15 mouse cellular contexts compared by ENCODE assay signal in genomic region chr9:104305333-104306111, GRCm38 (mm10). TPM values are rescaled to one million over a fixed set of nuclear protein-coding genes. Genes with fewer than 3 reads are reported as not detected.
A peak's percentile ranks its signal among the peaks of the same experiment; 100 is the strongest.
DNase-seq lines count a peak whose midpoint lies in the region; ATAC-seq and TF ChIP-seq lines count a peak whose summit lies in the region.
"Had no signal": no experiment of that assay in that cellular context is flagged by ENCODE, and none has a peak within 500 bp of the region (broad histone marks: within the 10 kb centered on the region; RNA-seq: fewer than 3 reads in every experiment).

No protein-coding gene starts in this region.

- no peak overlapping the region for H3K9ac ChIP-seq in forebrain, embryonic 14.5 days (ENCODE audit: low read length)
- H3K9ac ChIP-seq in forebrain, postnatal 0 days = no peak overlapping the region
- H3K9ac ChIP-seq: limb, embryonic 15.5 days had no signal

- H3K4me1 ChIP-seq in forebrain, embryonic 14.5 days (ENCODE audit: control insufficient read depth, insufficient read depth, low read length) = no peaks in the 10 kb centered on the region
- H3K4me1 ChIP-seq in forebrain, postnatal 0 days (ENCODE audit: insufficient read depth) = no peaks in the 10 kb centered on the region
- H3K4me1 ChIP-seq: limb, embryonic 15.5 days had no signal

- no peak overlapping the region for H3K4me2 ChIP-seq in forebrain, embryonic 14.5 days (ENCODE audit: low read length)
- no peak overlapping the region for H3K4me2 ChIP-seq in forebrain, postnatal 0 days (ENCODE audit: low read depth)
- H3K4me2 ChIP-seq: limb, embryonic 15.5 days had no signal

- H3K4me3 ChIP-seq in forebrain, embryonic 14.5 days (ENCODE audit: low read depth, low read length) = no peak overlapping the region
- no peak overlapping the region for H3K4me3 ChIP-seq in forebrain, postnatal 0 days (ENCODE audit: low read depth, low read length)
- H3K4me3 ChIP-seq: heart, embryonic 10.5 days; limb, embryonic 15.5 days had no signal

- no peaks in the 10 kb centered on the region for H3K27me3 ChIP-seq in forebrain, embryonic 14.5 days (replicated peaks; ENCODE audit: control insufficient read depth, insufficient read depth, low read length)
- H3K27me3 ChIP-seq in forebrain, postnatal 0 days (ENCODE audit: insufficient read depth, low read length) = no peaks in the 10 kb centered on the region
- H3K27me3 ChIP-seq: limb, embryonic 15.5 days had no signal

- ATAC-seq in forebrain, embryonic 14.5 days = no peak
- no peak for ATAC-seq in forebrain, postnatal 0 days
- ATAC-seq: hindbrain, embryonic 16.5 days had no signal

- no peak overlapping the region for H3K27ac ChIP-seq in forebrain, embryonic 14.5 days (ENCODE audit: low read depth, low read length)
- no peak overlapping the region for H3K27ac ChIP-seq in forebrain, postnatal 0 days (ENCODE audit: low read depth, low read length)
- H3K27ac ChIP-seq: heart, embryonic 10.5 days; limb, embryonic 15.5 days had no signal

- peak; percentile 10 for DNase-seq in forebrain, embryonic 14.5 days (ENCODE audit: low spot score)
- no peak for DNase-seq in forebrain, postnatal 0 days
- peak; percentile 18 for DNase-seq in ES-CJ7 (ENCODE audit: low read depth, low spot score)
- DNase-seq in kidney, adult 18-20 months = peak; percentile 13
- DNase-seq in kidney, postnatal 36 days = peak; percentile 46 to 49
- DNase-seq in spleen, adult 18-20 months = no peak
- DNase-seq in thymus, postnatal 0 days (ENCODE audit: low spot score) = no peak
- DNase-seq in frontal cortex, postnatal 36 days (ENCODE audit: low spot score in 2 of 2) = no peak
- DNase-seq: adrenal gland, postnatal 10 days; cerebellum, adult 9-11 months; thymus, adult 2 months had no signal

- H3K36me3 ChIP-seq in forebrain, embryonic 14.5 days (ENCODE audit: control insufficient read depth, insufficient read depth, low read length) = no peaks in the 10 kb centered on the region
- no peaks in the 10 kb centered on the region for H3K36me3 ChIP-seq in forebrain, postnatal 0 days (ENCODE audit: insufficient read depth)
- H3K36me3 ChIP-seq: heart, embryonic 10.5 days; limb, embryonic 15.5 days had no signal

- TF ChIP-seq CTCF in forebrain, postnatal 0 days (IDR thresholded peaks at IDR 0.05; ENCODE audit: low read depth) = no peak

- H3K9me3 ChIP-seq in forebrain, embryonic 14.5 days (replicated peaks; ENCODE audit: control insufficient read depth, low read length) = no peaks in the 10 kb centered on the region
- no peaks in the 10 kb centered on the region for H3K9me3 ChIP-seq in forebrain, postnatal 0 days (ENCODE audit: low read length)
- H3K9me3 ChIP-seq: heart, embryonic 10.5 days; limb, embryonic 15.5 days had no signal

- 91% methylated on average over 6 of the region's 6 CpGs for WGBS in forebrain, embryonic 14.5 days
- WGBS in forebrain, postnatal 0 days = 94% methylated on average over 6 of the region's 6 CpGs

RNA-seq across cellular contexts. Expression of gene Acpp, which starts 32.0 kb away (rescaled TPM):
- polyA plus RNA-seq in forebrain, embryonic 14.5 days (2014; fragmentation: Nextera tagmentation; extraction: Ambion mirVana) = 0.10 and 0.17 TPM in 2 replicates
- 0.31 and 0.62 TPM in 2 replicates for total RNA-seq in forebrain, postnatal 0 days (2014; rRNA removed)
- polyA plus RNA-seq in forebrain, postnatal 0 days (2015; fragmentation: Nextera tagmentation; extraction: Ambion mirVana) = 0.24 and 0.42 TPM in 2 replicates
- polyA plus RNA-seq in thymus, postnatal 0 days (2015; fragmentation: Nextera tagmentation; extraction: Ambion mirVana) = 5.7 and 6.3 TPM in 2 replicates
- total RNA-seq: heart, postnatal 25 days had no signal

RNA-seq across cellular contexts. Expression of gene Dnajc13, which starts 42.8 kb away (rescaled TPM):
- polyA plus RNA-seq in forebrain, embryonic 14.5 days (2014; fragmentation: Nextera tagmentation; extraction: Ambion mirVana) = 17.3 and 17.5 TPM in 2 replicates
- total RNA-seq in forebrain, postnatal 0 days (2014; rRNA removed) = 48.6 and 52.2 TPM in 2 replicates
- polyA plus RNA-seq in forebrain, postnatal 0 days (2015; fragmentation: Nextera tagmentation; extraction: Ambion mirVana) = 6.9 and 11.6 TPM in 2 replicates
- 37.9 and 39.7 TPM in 2 replicates for polyA plus RNA-seq in thymus, postnatal 0 days (2015; fragmentation: Nextera tagmentation; extraction: Ambion mirVana)

Comparison
In these comparisons a context has a peak if more than half of its experiments do, and no peak if none do; other contexts are left out.
1. DNase-seq: peak in forebrain, embryonic 14.5 days (single experiment), ES-CJ7 (single experiment), kidney, adult 18-20 months (single experiment) and kidney, postnatal 36 days (2 of 2); none in forebrain, postnatal 0 days (single experiment), spleen, adult 18-20 months (0 of 2), thymus, postnatal 0 days (single experiment) and frontal cortex, postnatal 36 days (0 of 2).